Mouse (Mus musculus) c-Kit-negative CD71-positive TER-119-positive erythroid progenitor cells, embryonic 14.5 days (primary cell): ENCODE results near the gene Rack1.
A peak's percentile ranks its signal among the peaks of the same experiment; 100 is the strongest.
"Not testable (repeated sequence)": the region's sequence is repeated elsewhere in the genome, so short reads cannot be mapped to it uniquely, and the experiment has no call there.

Experiments used
- DNase-seq: peaks from one replicate; pipeline ENCODE4 v3.0.0-alpha.2; 2013; ENCODE audit warnings: low read depth, low spot score

Gene Rack1

GRCm38 (mm10) chr11:48819614-48820307 is 19.6 kb downstream of the Rack1 start:
- no peak for DNase-seq

- DNase-seq = no peak
These were observed 20.2 kb downstream of the Rack1 start for GRCm38 (mm10) chr11:48820308-48820674.

- DNase-seq = not testable (repeated sequence)
These were observed 21.2 kb downstream of the Rack1 start for GRCm38 (mm10) chr11:48821299-48821698.

- DNase-seq = no peak
These were observed 22.8 kb downstream of the Rack1 start for GRCm38 (mm10) chr11:48822768-48823512.

GRCm38 (mm10) chr11:48823536-48823972 is 23.4 kb downstream of the Rack1 start:
- peak; percentile 71 for DNase-seq

- DNase-seq = no peak
These were observed 24.2 kb downstream of the Rack1 start for GRCm38 (mm10) chr11:48824311-48824830.

- not testable (repeated sequence) for DNase-seq
These were observed 26.0 kb downstream of the Rack1 start, which contains the start of the genes Trim7 and Gm12184 for GRCm38 (mm10) chr11:48825979-48826751. Gene Trim7, plus strand, starts transcription at chr11:48826140. Gene Gm12184, minus strand, starts transcription at chr11:48826655.

GRCm38 (mm10) chr11:48826752-48827096 is 26.6 kb downstream of the Rack1 start:
- no peak for DNase-seq

GRCm38 (mm10) chr11:48827926-48828325 is 27.8 kb downstream of the Rack1 start:
- no peak for DNase-seq

GRCm38 (mm10) chr11:48830279-48830678 is 30.1 kb downstream of the Rack1 start:
- DNase-seq = no peak

GRCm38 (mm10) chr11:48831273-48831672 is 31.1 kb downstream of the Rack1 start:
- no peak for DNase-seq

GRCm38 (mm10) chr11:48833078-48833730 is 33.1 kb downstream of the Rack1 start:
- no peak for DNase-seq

GRCm38 (mm10) chr11:48833731-48834639 is 33.9 kb downstream of the Rack1 start:
- peak; percentile 71 for DNase-seq

GRCm38 (mm10) chr11:48835923-48836322 is 35.8 kb downstream of the Rack1 start:
- no peak for DNase-seq

GRCm38 (mm10) chr11:48836990-48837309 is 36.8 kb downstream of the Rack1 start:
- no peak for DNase-seq

GRCm38 (mm10) chr11:48837310-48838180 is 37.4 kb downstream of the Rack1 start:
- no peak for DNase-seq

- DNase-seq = no peak
These were observed 38.2 kb downstream of the Rack1 start for GRCm38 (mm10) chr11:48838181-48838797.

GRCm38 (mm10) chr11:48838879-48839680 is 38.9 kb downstream of the Rack1 start:
- DNase-seq = no peak
